Comparison of ENCODE assay signal across 18 mouse cellular contexts in genomic region chr4:41903310-41903709, GRCm38 (mm10). TPM values are rescaled to one million over a fixed set of nuclear protein-coding genes. Genes with fewer than 3 reads are reported as not detected.
DNase-seq lines count a peak whose midpoint lies in the region; ATAC-seq and TF ChIP-seq lines count a peak whose summit lies in the region.
"Not testable (repeated sequence)": the region's sequence is repeated elsewhere in the genome, so short reads cannot be mapped to it uniquely, and the experiment has no call there.
"Had no signal": no experiment of that assay in that cellular context is flagged by ENCODE, and none has a peak within 500 bp of the region (broad histone marks: within the 10 kb centered on the region; RNA-seq: fewer than 3 reads in every experiment).

Gene Gm21541, plus strand, starts transcription at chr4:41903610.

- ATAC-seq in embryonic facial prominence, embryonic 13.5 days (ENCODE audit: insufficient number of reproducible peaks, insufficient read depth, low FRiP score, low TSS enrichment, low read depth); heart, embryonic 15.5 days (replicated peaks; ENCODE audit: insufficient number of reproducible peaks, insufficient read depth, low FRiP score, low read depth); intestine, embryonic 15.5 days; kidney, embryonic 15.5 days (replicated peaks; ENCODE audit: low FRiP score); limb, embryonic 15.5 days (ENCODE audit: insufficient number of reproducible peaks, low FRiP score, low TSS enrichment, low read depth); lung, embryonic 16.5 days (ENCODE audit: low read depth); stomach, embryonic 15.5 days (ENCODE audit: insufficient read depth, low FRiP score, low read depth): not testable (repeated sequence)

- no CpG with 5 or more reads among the region's 5 CpGs for WGBS in embryonic facial prominence, embryonic 13.5 days
- WGBS in heart, embryonic 15.5 days, result no CpG with 5 or more reads among the region's 5 CpGs
- WGBS in intestine, embryonic 15.5 days, result no CpG with 5 or more reads among the region's 5 CpGs
- no CpG with 5 or more reads among the region's 5 CpGs for WGBS in kidney, embryonic 15.5 days
- no CpG with 5 or more reads among the region's 5 CpGs for WGBS in limb, embryonic 15.5 days
- no CpG with 5 or more reads among the region's 5 CpGs for WGBS in lung, embryonic 16.5 days
- no CpG with 5 or more reads among the region's 5 CpGs for WGBS in stomach, embryonic 15.5 days
- WGBS in thymus, adult 2 months, result no CpG with 5 or more reads among the region's 5 CpGs

- H3K4me2 ChIP-seq in embryonic facial prominence, embryonic 13.5 days; heart, embryonic 15.5 days; intestine, embryonic 15.5 days (replicated peaks); kidney, embryonic 15.5 days; limb, embryonic 15.5 days; lung, embryonic 16.5 days (ENCODE audit: low read depth, low read length); stomach, embryonic 15.5 days: not testable (repeated sequence)

- not testable (repeated sequence) for H3K4me3 ChIP-seq in embryonic facial prominence, embryonic 13.5 days; heart, embryonic 15.5 days; intestine, embryonic 15.5 days (replicated peaks); kidney, embryonic 15.5 days (replicated peaks); limb, embryonic 15.5 days; lung, embryonic 16.5 days (ENCODE audit: low read length); stomach, embryonic 15.5 days (replicated peaks); thymus, adult 2 months (ENCODE audit: control insufficient read depth, insufficient read depth, low read length)

- TF ChIP-seq CTCF in thymus, adult 2 months (IDR thresholded peaks at IDR 0.05; ENCODE audit: borderline replicate concordance, control insufficient read depth, extremely low read depth, insufficient read depth, low read length, poor library complexity), result not testable (repeated sequence)

- not testable (repeated sequence) for H3K9me3 ChIP-seq in embryonic facial prominence, embryonic 13.5 days; heart, embryonic 15.5 days (replicated peaks); intestine, embryonic 15.5 days; kidney, embryonic 15.5 days (replicated peaks); limb, embryonic 15.5 days; lung, embryonic 16.5 days (ENCODE audit: control insufficient read depth, low read length); stomach, embryonic 15.5 days

- not testable (repeated sequence) for DNase-seq in thymus, adult 2 months

- not testable (repeated sequence) for H3K4me1 ChIP-seq in embryonic facial prominence, embryonic 13.5 days; heart, embryonic 15.5 days (replicated peaks); intestine, embryonic 15.5 days (replicated peaks); kidney, embryonic 15.5 days; limb, embryonic 15.5 days; lung, embryonic 16.5 days (replicated peaks; ENCODE audit: control insufficient read depth, insufficient read depth, low read length); stomach, embryonic 15.5 days; thymus, adult 2 months (replicated peaks; ENCODE audit: control insufficient read depth, insufficient read depth, low read length)

- TF ChIP-seq POLR2A in thymus, adult 2 months (IDR thresholded peaks at IDR 0.05; ENCODE audit: control insufficient read depth, extremely low read depth, insufficient read depth, low read length, poor library complexity), result not testable (repeated sequence)

- H3K36me3 ChIP-seq in embryonic facial prominence, embryonic 13.5 days; heart, embryonic 15.5 days; intestine, embryonic 15.5 days; kidney, embryonic 15.5 days; limb, embryonic 15.5 days; lung, embryonic 16.5 days (ENCODE audit: control insufficient read depth, insufficient read depth, low read length); stomach, embryonic 15.5 days; thymus, adult 2 months (ENCODE audit: control insufficient read depth, insufficient read depth, low read length): not testable (repeated sequence)

- not testable (repeated sequence) for H3K27ac ChIP-seq in embryonic facial prominence, embryonic 13.5 days; heart, embryonic 15.5 days; intestine, embryonic 15.5 days; kidney, embryonic 15.5 days; limb, embryonic 15.5 days; lung, embryonic 16.5 days (ENCODE audit: low read length); stomach, embryonic 15.5 days; thymus, adult 2 months (ENCODE audit: control insufficient read depth, insufficient read depth, low read length)

- H3K9ac ChIP-seq in embryonic facial prominence, embryonic 13.5 days; heart, embryonic 15.5 days; intestine, embryonic 15.5 days; kidney, embryonic 15.5 days; limb, embryonic 15.5 days; lung, embryonic 16.5 days (ENCODE audit: low read length); stomach, embryonic 15.5 days: not testable (repeated sequence)

- not testable (repeated sequence) for H3K27me3 ChIP-seq in embryonic facial prominence, embryonic 13.5 days; heart, embryonic 15.5 days; intestine, embryonic 15.5 days (replicated peaks); kidney, embryonic 15.5 days; limb, embryonic 15.5 days; lung, embryonic 16.5 days (ENCODE audit: control insufficient read depth, insufficient read depth, low read depth, low read length); stomach, embryonic 15.5 days (replicated peaks); thymus, adult 2 months (ENCODE audit: control insufficient read depth, insufficient read depth, low read length)

RNA-seq across cellular contexts. Expression of gene Gm21541, which starts in this region (rescaled TPM):
- 8.7 and 16.9 TPM in 2 replicates for polyA plus RNA-seq in embryonic facial prominence, embryonic 13.5 days (2015; fragmentation: Nextera tagmentation; extraction: Ambion mirVana)
- 11.5 and 20.4 TPM in 2 replicates for polyA plus RNA-seq in heart, embryonic 15.5 days (2015; fragmentation: Nextera tagmentation; extraction: Ambion mirVana)
- 16.9 and 31.6 TPM in 2 replicates for polyA plus RNA-seq in intestine, embryonic 15.5 days (2015; fragmentation: Nextera tagmentation; extraction: Ambion mirVana)
- polyA plus RNA-seq in kidney, embryonic 15.5 days (2015; fragmentation: Nextera tagmentation; extraction: Ambion mirVana), result 21.7 and 22.4 TPM in 2 replicates
- polyA plus RNA-seq in limb, embryonic 15.5 days (2015; fragmentation: Nextera tagmentation; extraction: Ambion mirVana), result 18.0 and 19.5 TPM in 2 replicates
- polyA plus RNA-seq in lung, embryonic 16.5 days (2015; fragmentation: Nextera tagmentation; extraction: Ambion mirVana), result 27.4 and 47.0 TPM in 2 replicates
- polyA plus RNA-seq in stomach, embryonic 15.5 days (2015; fragmentation: Nextera tagmentation; extraction: Ambion mirVana), result 21.4 and 22.9 TPM in 2 replicates
- polyA plus RNA-seq in thymus, adult 2 months (2012; rRNA removed), result 12.4 and 22.8 TPM in 2 replicates
- polyA plus RNA-seq: forebrain, embryonic 10.5 days; forebrain, embryonic 13.5 days; forebrain, embryonic 16.5 days; G1E; heart, embryonic 11.5 days; heart, embryonic 14.5 days; hindbrain, embryonic 11.5 days; hindbrain, embryonic 14.5 days; hindbrain, postnatal 0 days; Patski had no signal
